Mouse (Mus musculus) stomach, embryonic 16.5 days (tissue): ENCODE data around the gene Hus1. TPM values are rescaled to one million over a fixed set of nuclear protein-coding genes. Genes with fewer than 3 reads are reported as not detected.

ENCODE experiments used
- ATAC-seq: fragments of 200-750 bp; cut with Nextera tagmentation; 2 replicates; pipeline ENCODE4 v1.8.0; 2017; ENCODE audit warnings: moderate number of reproducible peaks, moderate TSS enrichment; ENCODE audit not compliant: insufficient read depth, low FRiP score
- H3K27ac ChIP-seq: fragments of 300-500 bp; sonication (generic); 2 replicates; pipeline ENCODE4 v1.5.1; 2014; ENCODE audit warnings: low read length
- H3K27me3 ChIP-seq: fragments of 300-500 bp; sonication (generic); 2 replicates; pipeline ENCODE4 v1.6.1; 2014; ENCODE audit warnings: low read length, control low read depth, mixed read lengths; ENCODE audit not compliant: control insufficient read depth, insufficient read depth
- H3K36me3 ChIP-seq: fragments of 300-500 bp; sonication (generic); 2 replicates; pipeline ENCODE4 v1.6.1; 2014; ENCODE audit warnings: low read length; ENCODE audit not compliant: control insufficient read depth, insufficient read depth
- H3K4me1 ChIP-seq: fragments of 300-500 bp; sonication (generic); 2 replicates; pipeline ENCODE4 v1.6.1; 2014; ENCODE audit warnings: low read length, control low read depth, mixed read lengths; ENCODE audit not compliant: control insufficient read depth, insufficient read depth
- H3K4me2 ChIP-seq: fragments of 300-500 bp; sonication (generic); 2 replicates; pipeline ENCODE4 v1.6.1; 2014; ENCODE audit warnings: low read depth, low read length, mixed read lengths
- H3K4me3 ChIP-seq: fragments of 300-500 bp; sonication (generic); replicated peaks from 2 replicates; pipeline ENCODE4 v1.5.1; 2014; ENCODE audit warnings: mild to moderate bottlenecking, low read length
- H3K9ac ChIP-seq: fragments of 300-500 bp; sonication (generic); 2 replicates; pipeline ENCODE4 v1.6.1; 2014; ENCODE audit warnings: low read length
- H3K9me3 ChIP-seq: fragments of 300-500 bp; sonication (generic); replicated peaks from 2 replicates; pipeline ENCODE4 v1.6.1; 2016; ENCODE audit warnings: low read length, control low read depth; ENCODE audit not compliant: control insufficient read depth
- WGBS: fragments of 180-500 bp; shearing (Covaris S2); extraction: QIAGEN DNeasy Blood & Tissue Kit; methylation state at CpG from one replicate; pipeline ENCODE4 v1.1.7; 2014; 5-methylcytosine and 5-hydroxymethylcytosine counted together
- polyA plus RNA-seq: library from polyadenylated mRNA; unstranded; fragments of >200 nt; fragmentation: Nextera tagmentation; extraction: Ambion mirVana; gene quantifications from 2 replicates; pipeline ENCODE4 v1.2.1, GENCODE M21; 2015

The Hus1 gene
- polyA plus RNA-seq, 1 experiment from 2014 or later = 15.0 TPM

DNA sequence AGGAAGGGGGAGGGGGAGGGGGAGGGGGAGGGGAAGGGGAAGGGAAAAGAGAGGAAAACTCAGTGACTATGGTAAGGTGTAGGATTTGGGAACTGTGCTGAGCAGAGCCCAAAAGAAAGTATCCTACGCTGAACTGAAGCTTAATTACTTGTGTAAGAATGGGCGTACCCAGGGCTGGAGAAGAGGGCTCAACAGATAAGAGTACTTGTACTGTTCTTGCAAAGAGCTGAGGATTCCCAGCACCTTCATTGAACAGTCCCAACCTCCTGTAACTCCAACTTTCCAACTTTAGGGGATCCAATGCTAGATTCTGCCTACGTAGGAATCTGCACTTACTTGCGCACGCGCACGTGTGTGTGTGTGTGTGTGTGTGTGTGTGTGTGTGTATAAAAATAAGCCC lies 42.9 kb downstream of the Hus1 start:
- Histone ChIP-seq H3K9ac (no peak overlapping the region), H3K9me3 (no peaks in the 10 kb centered on the region), H3K27ac (no peak overlapping the region), H3K4me3 (no peak overlapping the region), H3K36me3 (no peaks in the 10 kb centered on the region), H3K4me2 (no peak overlapping the region), H3K27me3 (no peaks in the 10 kb centered on the region; the same call in 1 of the 2 replicates), H3K4me1 (no peaks in the 10 kb centered on the region)
- 91% methylated on average over 7 of the region's 7 CpGs for WGBS
- ATAC-seq = no peak

DNA sequence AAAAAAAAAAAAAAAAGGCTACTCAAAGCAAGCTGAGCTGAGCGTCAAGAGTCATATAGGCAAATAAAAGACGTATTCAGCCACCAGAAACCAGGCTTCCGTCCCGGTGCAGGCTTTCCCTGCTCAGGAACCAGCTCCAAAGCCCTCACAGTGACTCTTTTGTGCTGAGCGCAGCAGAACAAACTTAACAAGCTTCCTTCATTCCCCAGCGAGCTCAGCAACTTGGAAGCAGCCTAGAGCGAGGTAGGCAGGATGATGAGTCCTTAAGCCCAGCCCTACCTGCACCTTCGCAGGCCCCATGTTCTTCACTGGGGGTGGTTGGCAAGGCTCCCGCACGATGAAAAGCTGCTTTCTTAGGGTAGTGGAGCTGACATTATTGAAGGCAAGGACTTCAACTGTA lies 52.4 kb downstream of the Hus1 start:
- Histone ChIP-seq H3K27ac (no peak overlapping the region), H3K36me3 (no peaks in the 10 kb centered on the region), H3K4me1 (no peaks in the 10 kb centered on the region), H3K4me2 (no peak overlapping the region), H3K9ac (no peak overlapping the region), H3K27me3 (no peaks in the 10 kb centered on the region), H3K4me3 (no peak overlapping the region), H3K9me3 (no peaks in the 10 kb centered on the region)
- no peak; the same call in 1 of the 2 replicates for ATAC-seq
- 59% methylated on average over 10 of the region's 10 CpGs for WGBS

GRCm38 (mm10) chr11:8958108-8958507 lies 52.9 kb downstream of the Hus1 start:
- Histone ChIP-seq H3K4me3 (no peak overlapping the region), H3K4me2 (no peak overlapping the region), H3K36me3 (no peaks in the 10 kb centered on the region), H3K9me3 (no peaks in the 10 kb centered on the region), H3K4me1 (no peaks in the 10 kb centered on the region), H3K9ac (0 out of 2 replicates have a peak overlapping the region, but pooled peaks have one; percentile 7), H3K27ac (no peak overlapping the region), H3K27me3 (no peaks in the 10 kb centered on the region)
- ATAC-seq = no peak
- WGBS = 70% methylated on average over 4 of the region's 4 CpGs

DNA sequence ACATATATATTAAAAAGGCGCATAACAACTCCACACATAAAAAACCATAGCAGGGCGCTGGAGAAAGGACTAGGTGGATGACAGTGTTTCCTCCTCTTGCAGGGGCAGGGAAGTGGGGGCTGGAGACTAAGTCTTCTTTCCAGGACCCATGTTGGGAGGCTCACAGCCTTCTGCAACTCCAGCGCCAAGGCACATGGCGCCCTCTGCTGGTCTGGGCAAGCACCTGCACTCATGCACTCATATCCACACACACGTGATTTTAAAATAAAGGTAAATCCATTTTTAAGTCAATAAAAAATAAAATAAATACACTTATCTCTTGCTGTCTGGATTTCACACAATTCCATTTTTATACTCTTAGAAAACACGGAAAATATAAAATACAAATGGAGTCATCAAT lies 54.0 kb downstream of the Hus1 start:
- Histone ChIP-seq H3K36me3 (no peaks in the 10 kb centered on the region), H3K27me3 (no peaks in the 10 kb centered on the region), H3K9me3 (no peaks in the 10 kb centered on the region), H3K4me2 (no peak overlapping the region), H3K9ac (no peak overlapping the region), H3K4me3 (no peak overlapping the region), H3K4me1 (no peaks in the 10 kb centered on the region), H3K27ac (no peak overlapping the region)
- ATAC-seq = no peak
- 65% methylated on average over 6 of the region's 6 CpGs for WGBS

GRCm38 (mm10) chr11:8955678-8956077 lies 55.3 kb downstream of the Hus1 start:
- Histone ChIP-seq H3K4me3 (no peak overlapping the region), H3K9me3 (no peaks in the 10 kb centered on the region)

DNA sequence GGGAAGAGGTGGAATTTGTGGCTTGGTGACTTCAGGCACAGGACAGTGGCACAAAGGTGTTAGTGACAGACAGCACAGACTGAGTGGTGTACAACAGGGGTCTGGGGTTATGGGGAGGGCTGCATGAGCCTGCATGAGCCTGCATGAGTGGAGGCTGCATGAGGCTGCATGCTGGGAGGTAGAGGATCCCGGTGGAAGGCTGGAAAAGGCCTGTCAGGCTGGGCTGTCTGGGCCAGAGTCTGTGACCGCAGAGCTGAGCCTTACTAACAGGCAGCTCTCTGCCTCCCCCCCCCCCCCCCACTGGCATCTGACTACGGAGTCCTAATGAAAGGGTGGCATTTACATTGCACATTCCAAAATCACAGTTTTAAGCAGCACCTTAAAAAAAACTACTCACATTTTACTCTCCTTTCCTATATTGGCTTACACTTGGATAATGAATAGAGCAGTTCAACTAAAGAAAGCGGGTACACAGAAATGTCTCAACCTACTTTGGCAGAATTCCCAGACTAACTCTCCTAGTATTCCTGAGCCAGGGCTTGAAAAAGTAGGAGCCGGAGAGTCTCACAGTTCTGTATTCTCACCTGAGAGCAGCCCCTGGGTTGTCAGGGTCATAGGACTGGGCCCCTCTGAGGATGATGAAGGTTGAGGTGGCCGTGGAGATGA lies 61.1 kb downstream of the Hus1 start:
- Histone ChIP-seq H3K9me3 (no peaks in the 10 kb centered on the region), H3K4me2 (no peak overlapping the region), H3K36me3 (no peaks in the 10 kb centered on the region), H3K27me3 (no peaks in the 10 kb centered on the region), H3K9ac (no peak overlapping the region), H3K4me1 (peaks cover 5% of the 10 kb centered on the region; the same call in 1 of the 2 replicates), H3K4me3 (no peak overlapping the region), H3K27ac (peak overlapping the region; percentile 32; the same call in 1 of the 2 replicates)
- ATAC-seq = peak; percentile 42; the same call in 1 of the 2 replicates
- WGBS = 57% methylated on average over 6 of the region's 6 CpGs

More at GRCm38 (mm10) chr11:8955678-8956077, 55.3 kb downstream of the Hus1 start:
- Histone ChIP-seq H3K4me2 (no peak overlapping the region), H3K4me1 (no peaks in the 10 kb centered on the region), H3K9ac (no peak overlapping the region), H3K36me3 (no peaks in the 10 kb centered on the region), H3K27me3 (no peaks in the 10 kb centered on the region), H3K27ac (no peak overlapping the region)
- no peak for ATAC-seq
- 8% methylated on average over 1 of the region's 1 CpGs for WGBS

GRCm38 (mm10) chr11:8948871-8949270 lies 62.1 kb downstream of the Hus1 start:
- H3K4me2 ChIP-seq = no peak overlapping the region
- H3K27ac ChIP-seq = no peak overlapping the region
- no peak for ATAC-seq
- 77% methylated on average over 3 of the region's 3 CpGs for WGBS
- peaks cover 5% of the 10 kb centered on the region; the same call in 1 of the 2 replicates for H3K4me1 ChIP-seq
- H3K9me3 ChIP-seq = no peaks in the 10 kb centered on the region
- H3K9ac ChIP-seq = no peak overlapping the region
- no peak overlapping the region for H3K4me3 ChIP-seq
- H3K27me3 ChIP-seq = no peaks in the 10 kb centered on the region
- no peaks in the 10 kb centered on the region for H3K36me3 ChIP-seq

DNA sequence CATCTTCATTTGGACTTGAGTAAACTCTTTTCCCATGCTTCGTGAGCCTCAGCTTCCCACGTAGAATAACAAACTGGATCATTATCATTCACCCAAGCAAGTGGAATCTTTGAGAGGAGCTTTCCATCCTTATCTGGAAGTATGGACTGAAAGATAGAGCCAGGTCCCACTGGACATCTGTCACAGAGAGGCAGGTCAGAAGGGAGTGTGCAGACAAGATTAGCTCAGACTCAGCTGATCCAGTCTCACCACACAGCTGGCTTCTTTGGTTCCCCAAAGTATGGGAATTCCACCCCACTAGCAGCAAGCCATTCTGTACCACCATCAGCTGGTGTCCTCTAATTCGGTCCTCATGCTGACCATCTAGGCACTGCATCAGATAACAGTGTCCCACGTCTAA lies 66.9 kb downstream of the Hus1 start:
- Histone ChIP-seq H3K9ac (no peak overlapping the region), H3K9me3 (no peaks in the 10 kb centered on the region), H3K36me3 (no peaks in the 10 kb centered on the region), H3K27ac (no peak overlapping the region), H3K4me3 (no peak overlapping the region), H3K4me2 (no peak overlapping the region), H3K27me3 (no peaks in the 10 kb centered on the region), H3K4me1 (peaks cover 3% of the 10 kb centered on the region; the same call in 1 of the 2 replicates)
- no peak for ATAC-seq
- WGBS = 76% methylated on average over 4 of the region's 4 CpGs
